Mouse (Mus musculus): Measurements from ENCODE around the gene Ccdc87. TPM values are rescaled to one million over a fixed set of nuclear protein-coding genes. Genes with fewer than 3 reads are reported as not detected.
A peak's percentile ranks its signal among the peaks of the same experiment; 100 is the strongest.

Gene Ccdc87
- polyA plus RNA-seq (2015; fragmentation: Nextera tagmentation; extraction: Ambion mirVana), result 0.05 TPM in 1 of 2 replicates, not detected in the other

- peak within 1 kb of the TSS; percentile 49 for H3K27ac ChIP-seq (replicated peaks)
- peak within 1 kb of the TSS; percentile 73 for H3K9ac ChIP-seq (ENCODE audit: low read length)
- H3K4me3 ChIP-seq (ENCODE audit: low read depth, low read length), result peak within 1 kb of the TSS; percentile 63
- 0 out of 2 replicates have a peak, but pooled peaks cover 3% of the 10 kb centered on the region for H3K27me3 ChIP-seq (ENCODE audit: control insufficient read depth, insufficient read depth, low read length)
- TF ChIP-seq CTCF (IDR thresholded peaks at IDR 0.05; ENCODE audit: low read depth), result no peak; the same call in 1 of the 2 replicates
- TF ChIP-seq EP300 (optimal IDR thresholded peaks at IDR 0.05), result no peak
- WGBS, result under 1% methylated on average over 25 of the region's 25 CpGs
- H3K4me1 ChIP-seq (replicated peaks; ENCODE audit: control insufficient read depth, insufficient read depth), result no peaks in the 10 kb centered on the region; the same call in 1 of the 2 replicates
- no peaks in the 10 kb centered on the region for H3K36me3 ChIP-seq (ENCODE audit: control insufficient read depth, insufficient read depth, low read length)
- peak within 1 kb of the TSS; percentile 95 for H3K4me2 ChIP-seq (replicated peaks; ENCODE audit: low read depth)
- peak; percentile 97 for ATAC-seq (ENCODE audit: low FRiP score, low TSS enrichment)
- peak; percentile 97 for DNase-seq (ENCODE audit: low spot score)
- H3K9me3 ChIP-seq (ENCODE audit: control insufficient read depth, low read length), result no peaks in the 10 kb centered on the region
Observed at GRCm38 (mm10) chr19:4839149-4839548, at the start of gene Ccdc87, which contains the start of gene Ccs. Gene Ccdc87, plus strand, starts transcription at chr19:4839366. Gene Ccs, minus strand, starts transcription at chr19:4839332.

GRCm38 (mm10) chr19:4793281-4793830 lies 45.8 kb upstream of the Ccdc87 start:
- Histone ChIP-seq H3K27me3 (ENCODE audit: control insufficient read depth, insufficient read depth, low read length) (no peaks in the 10 kb centered on the region), H3K4me1 (replicated peaks; ENCODE audit: control insufficient read depth, insufficient read depth) (no peaks in the 10 kb centered on the region), H3K9ac (ENCODE audit: low read length) (peak overlapping the region; percentile 79), H3K9me3 (ENCODE audit: control insufficient read depth, low read length) (no peaks in the 10 kb centered on the region), H3K27ac (replicated peaks) (peak overlapping the region; percentile 90), H3K4me3 (ENCODE audit: low read depth, low read length) (peak overlapping the region; percentile 66), H3K36me3 (ENCODE audit: control insufficient read depth, insufficient read depth, low read length) (peaks cover 3% of the 10 kb centered on the region), H3K4me2 (replicated peaks; ENCODE audit: low read depth) (peak overlapping the region; percentile 64)
- ATAC-seq (ENCODE audit: low FRiP score, low TSS enrichment), result peak; percentile 50; the same call in 1 of the 2 replicates
- no peak for TF ChIP-seq CTCF (IDR thresholded peaks at IDR 0.05; ENCODE audit: low read depth)
- no peak for TF ChIP-seq EP300 (optimal IDR thresholded peaks at IDR 0.05)
- WGBS, result under 1% methylated on average over 16 of the region's 16 CpGs
- peak; percentile 75 for DNase-seq (ENCODE audit: low spot score)

GRCm38 (mm10) chr19:4793831-4794422 lies 45.2 kb upstream of the Ccdc87 start, which contains the start of gene Rbm4:
Gene Rbm4, minus strand, starts transcription at chr19:4793901.
- H3K36me3 ChIP-seq (ENCODE audit: control insufficient read depth, insufficient read depth, low read length), result peaks cover 3% of the 10 kb centered on the region
- H3K4me2 ChIP-seq (replicated peaks; ENCODE audit: low read depth), result peak within 1 kb of the TSS; percentile 71
- peak within 1 kb of the TSS; percentile 79 for H3K9ac ChIP-seq (ENCODE audit: low read length)
- peak; percentile 96 for DNase-seq (ENCODE audit: low spot score)
- no peak for TF ChIP-seq EP300 (optimal IDR thresholded peaks at IDR 0.05)
- TF ChIP-seq CTCF (IDR thresholded peaks at IDR 0.05; ENCODE audit: low read depth), result no peak; the same call in 1 of the 2 replicates
- under 1% methylated on average over 31 of the region's 31 CpGs for WGBS
- H3K27me3 ChIP-seq (ENCODE audit: control insufficient read depth, insufficient read depth, low read length), result no peaks in the 10 kb centered on the region
- H3K27ac ChIP-seq (replicated peaks), result peak within 1 kb of the TSS; percentile 90
- H3K4me1 ChIP-seq (replicated peaks; ENCODE audit: control insufficient read depth, insufficient read depth), result no peaks in the 10 kb centered on the region
- ATAC-seq (ENCODE audit: low FRiP score, low TSS enrichment), result peak; percentile 98
- peak within 1 kb of the TSS; percentile 66 for H3K4me3 ChIP-seq (ENCODE audit: low read depth, low read length)
- no peaks in the 10 kb centered on the region for H3K9me3 ChIP-seq (ENCODE audit: control insufficient read depth, low read length)

GRCm38 (mm10) chr19:4795929-4796328 lies 43.2 kb upstream of the Ccdc87 start:
- DNase-seq (ENCODE audit: low spot score), result no peak
- Histone ChIP-seq H3K4me3 (ENCODE audit: low read depth, low read length) (no peak overlapping the region), H3K36me3 (ENCODE audit: control insufficient read depth, insufficient read depth, low read length) (peaks cover 12% of the 10 kb centered on the region), H3K27ac (replicated peaks) (no peak overlapping the region), H3K9me3 (ENCODE audit: control insufficient read depth, low read length) (no peaks in the 10 kb centered on the region), H3K9ac (ENCODE audit: low read length) (no peak overlapping the region), H3K4me1 (replicated peaks; ENCODE audit: control insufficient read depth, insufficient read depth) (no peaks in the 10 kb centered on the region), H3K27me3 (ENCODE audit: control insufficient read depth, insufficient read depth, low read length) (no peaks in the 10 kb centered on the region), H3K4me2 (replicated peaks; ENCODE audit: low read depth) (no peak overlapping the region)
- TF ChIP-seq CTCF (IDR thresholded peaks at IDR 0.05; ENCODE audit: low read depth) (no peak), EP300 (optimal IDR thresholded peaks at IDR 0.05) (no peak)
- no peak for ATAC-seq (ENCODE audit: low FRiP score, low TSS enrichment)
- 50% methylated on average over 1 of the region's 1 CpGs for WGBS

GRCm38 (mm10) chr19:4797846-4798245 lies 41.3 kb upstream of the Ccdc87 start:
- ATAC-seq (ENCODE audit: low FRiP score, low TSS enrichment), result no peak

GRCm38 (mm10) chr19:4799083-4799482 lies 40.1 kb upstream of the Ccdc87 start:
- Histone ChIP-seq H3K4me2 (replicated peaks; ENCODE audit: low read depth) (no peak overlapping the region), H3K27me3 (ENCODE audit: control insufficient read depth, insufficient read depth, low read length) (no peaks in the 10 kb centered on the region), H3K9me3 (ENCODE audit: control insufficient read depth, low read length) (no peaks in the 10 kb centered on the region), H3K4me3 (ENCODE audit: low read depth, low read length) (no peak overlapping the region), H3K36me3 (ENCODE audit: control insufficient read depth, insufficient read depth, low read length) (peaks cover 31% of the 10 kb centered on the region), H3K4me1 (replicated peaks; ENCODE audit: control insufficient read depth, insufficient read depth) (no peaks in the 10 kb centered on the region), H3K27ac (replicated peaks) (no peak overlapping the region), H3K9ac (ENCODE audit: low read length) (no peak overlapping the region)
- DNase-seq (ENCODE audit: low spot score) (no peak), ATAC-seq (ENCODE audit: low FRiP score, low TSS enrichment) (no peak)
- WGBS, result 93% methylated on average over 5 of the region's 5 CpGs
- TF ChIP-seq CTCF (IDR thresholded peaks at IDR 0.05; ENCODE audit: low read depth) (no peak), EP300 (optimal IDR thresholded peaks at IDR 0.05) (no peak)

More at GRCm38 (mm10) chr19:4797846-4798245, 41.3 kb upstream of the Ccdc87 start:
- peaks cover 26% of the 10 kb centered on the region for H3K36me3 ChIP-seq (ENCODE audit: control insufficient read depth, insufficient read depth, low read length)
- H3K9me3 ChIP-seq (ENCODE audit: control insufficient read depth, low read length), result no peaks in the 10 kb centered on the region
- no peak for DNase-seq (ENCODE audit: low spot score)
- H3K27me3 ChIP-seq (ENCODE audit: control insufficient read depth, insufficient read depth, low read length), result no peaks in the 10 kb centered on the region
- no peaks in the 10 kb centered on the region for H3K4me1 ChIP-seq (replicated peaks; ENCODE audit: control insufficient read depth, insufficient read depth)
- no peak overlapping the region for H3K9ac ChIP-seq (ENCODE audit: low read length)
- TF ChIP-seq EP300 (optimal IDR thresholded peaks at IDR 0.05), result no peak
- TF ChIP-seq CTCF (IDR thresholded peaks at IDR 0.05; ENCODE audit: low read depth), result no peak
- H3K27ac ChIP-seq (replicated peaks), result no peak overlapping the region
- no peak overlapping the region for H3K4me3 ChIP-seq (ENCODE audit: low read depth, low read length)
- no peak overlapping the region for H3K4me2 ChIP-seq (replicated peaks; ENCODE audit: low read depth)
- 92% methylated on average over 2 of the region's 2 CpGs for WGBS

All from stomach, postnatal 0 days (tissue).